Mouse (Mus musculus) large intestine, adult 2 months (tissue): ENCODE data around the gene Mcm7. TPM values are rescaled to one million over a fixed set of nuclear protein-coding genes. Genes with fewer than 3 reads are reported as not detected.

Source experiments
- DNase-seq: peaks from one replicate; pipeline ENCODE4 v3.0.0-alpha.2; 2012; ENCODE audit warnings: low read depth, low spot score
- WGBS: fragments of 180-500 bp; shearing (Covaris S2); methylation state at CpG from one replicate; pipeline ENCODE4 v1.1.7; 2018; 5-methylcytosine and 5-hydroxymethylcytosine counted together
- polyA plus RNA-seq: library from polyadenylated mRNA; depleted of rRNA; stranded (reverse); fragments of >200 nt; gene quantifications from 2 replicates; pipeline ENCODE4 v1.2.3, GENCODE M21; 2012; rRNA removed

Gene Mcm7
- polyA plus RNA-seq, 1 experiment = 44.5 TPM

DNA sequence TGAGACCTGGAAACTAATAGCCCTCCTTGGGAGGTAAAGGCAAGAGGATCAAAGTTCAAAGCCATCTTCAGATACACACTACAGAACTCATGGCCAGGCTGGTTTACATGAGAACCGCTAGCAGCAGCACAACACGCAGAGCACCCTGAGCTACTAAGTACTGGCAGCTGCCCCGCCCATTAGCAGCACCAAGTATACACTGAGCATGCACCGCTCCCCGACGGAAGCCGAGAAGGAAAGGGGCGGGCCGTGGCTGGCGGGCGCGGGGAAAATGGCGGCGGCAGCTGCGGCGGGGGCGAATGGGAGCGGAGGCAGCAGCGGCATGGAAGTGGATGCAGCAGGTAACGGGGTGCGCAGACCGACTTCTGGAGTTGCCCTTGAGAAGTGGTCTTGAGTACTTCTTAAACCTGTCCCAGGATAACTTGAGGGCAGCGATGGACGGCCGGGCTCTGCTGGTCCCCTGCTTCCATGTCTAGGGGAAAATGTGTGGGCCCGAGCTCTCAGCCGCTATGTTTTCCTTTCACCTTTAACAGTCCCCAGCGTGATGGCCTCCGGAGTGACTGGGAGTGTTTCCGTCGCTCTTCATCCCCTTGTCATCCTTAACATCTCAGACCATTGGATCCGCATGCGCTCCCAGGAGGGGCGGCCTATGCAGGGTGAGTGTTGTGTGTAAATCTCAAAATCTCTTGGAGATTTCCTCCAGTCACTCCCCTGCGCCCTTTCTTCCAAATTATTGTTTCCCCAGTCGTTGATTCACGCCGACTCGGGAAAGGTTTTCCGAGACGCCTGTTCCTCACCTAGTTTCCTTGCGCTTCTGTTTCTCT lies 11.2 kb downstream of the Mcm7 start, which contains the start of gene Cops6:
Gene Cops6 (plus strand): TSS at position 230 of the 824 bp plus-strand sequence.
- peak; percentile 73 for DNase-seq
- under 1% methylated on average over 42 of the region's 42 CpGs for WGBS

DNA sequence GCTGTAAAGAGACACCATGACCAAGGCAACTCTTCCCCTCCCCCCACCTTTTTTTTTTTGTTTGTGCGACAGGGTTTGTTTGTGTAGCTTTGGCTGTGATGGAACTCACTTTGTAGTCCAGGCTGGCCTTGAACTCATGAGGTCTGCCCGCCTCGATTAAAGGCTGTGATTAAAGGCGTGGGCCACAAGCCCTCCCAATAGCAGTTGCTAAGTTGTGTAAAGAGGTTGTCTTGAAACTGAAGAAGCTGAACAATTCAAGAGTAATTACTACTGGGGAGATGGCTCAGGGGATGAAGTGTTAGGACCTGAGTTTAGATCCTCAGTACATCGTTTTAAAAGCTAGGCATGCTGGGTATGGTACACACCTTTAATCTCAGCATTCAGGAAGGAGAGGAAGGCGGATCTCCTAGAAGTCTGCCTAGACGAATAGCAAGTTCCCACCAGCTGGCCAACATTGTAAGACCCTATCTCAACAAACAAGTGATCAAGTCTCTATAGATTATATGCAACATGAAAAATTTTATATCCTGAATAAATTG lies 11.9 kb downstream of the Mcm7 start:
- 53% methylated on average over 7 of the region's 7 CpGs for WGBS

GRCm38 (mm10) chr5:138155443-138155976 lies 16.7 kb downstream of the Mcm7 start, which contains the start of gene Zfp113:
TSS of gene Zfp113 (minus strand) at chr5:138155744.
- WGBS = under 1% methylated on average over 31 of the region's 31 CpGs
- DNase-seq = peak; percentile 93

More for the DNA sequence above, 11.9 kb downstream of the Mcm7 start:
- no peak for DNase-seq

- WGBS = 44% methylated on average over 3 of the region's 3 CpGs
- DNase-seq = no peak
Measured at GRCm38 (mm10) chr5:138154390-138154789, 17.8 kb downstream of the Mcm7 start.

DNA sequence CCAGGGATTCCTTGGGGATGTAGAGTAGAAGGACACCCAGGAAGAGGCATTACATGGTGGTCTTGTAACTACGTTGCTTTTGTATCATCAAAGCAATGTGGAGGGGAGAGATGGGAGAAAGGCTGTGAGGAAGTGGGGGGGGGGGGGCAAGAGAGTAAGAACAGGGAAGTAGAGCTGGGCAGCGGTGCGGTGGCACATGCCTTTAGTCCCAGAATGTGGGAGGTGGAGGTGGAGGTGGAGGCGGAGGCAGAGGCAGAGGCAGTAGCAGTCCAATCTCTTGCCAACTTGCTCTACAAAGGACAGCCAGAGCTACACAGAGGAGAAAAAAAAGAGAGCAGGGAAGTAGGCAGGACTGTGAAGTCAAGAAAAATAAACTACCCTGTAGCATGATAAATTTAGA lies 33.6 kb downstream of the Mcm7 start:
- no peak for DNase-seq
- WGBS = 64% methylated on average over 4 of the region's 4 CpGs

- WGBS = 49% methylated on average over 8 of the region's 8 CpGs
- DNase-seq = no peak
Measured at GRCm38 (mm10) chr5:138137935-138138549, 34.2 kb downstream of the Mcm7 start.

- 58% methylated on average over 4 of the region's 4 CpGs for WGBS
- DNase-seq = no peak
Measured at GRCm38 (mm10) chr5:138137257-138137656, 35.0 kb downstream of the Mcm7 start.

DNA sequence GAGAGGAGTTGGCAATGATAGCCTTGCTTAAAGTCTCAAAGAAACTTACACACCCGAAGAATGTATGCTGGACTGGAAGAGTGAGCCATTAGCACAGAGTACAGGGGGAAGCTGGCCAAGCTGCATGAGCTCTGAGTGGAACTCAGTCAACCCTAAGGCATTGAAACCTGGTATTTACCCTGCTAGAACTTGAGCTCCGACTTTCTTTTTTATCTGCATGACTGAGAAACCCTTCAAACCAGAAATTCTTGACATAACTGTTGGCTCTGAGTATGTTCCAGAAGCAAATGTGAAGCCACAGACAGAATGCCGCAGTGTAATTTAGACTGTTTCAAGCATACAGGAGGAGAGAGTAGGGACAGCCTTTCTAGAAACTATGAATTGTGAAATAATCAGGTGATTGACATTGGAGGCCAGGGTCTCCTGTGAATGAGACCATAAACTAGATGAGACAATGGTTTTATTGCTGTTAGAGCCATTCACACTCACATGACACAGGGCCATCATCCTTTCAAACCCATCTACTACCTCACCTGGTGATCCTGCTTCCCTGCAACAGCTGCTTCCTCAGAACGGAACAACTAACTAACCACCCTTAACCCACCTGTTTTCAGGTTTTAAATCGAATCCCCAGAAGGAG lies 39.7 kb downstream of the Mcm7 start:
- WGBS = 64% methylated on average over 5 of the region's 5 CpGs
- no peak for DNase-seq

DNA sequence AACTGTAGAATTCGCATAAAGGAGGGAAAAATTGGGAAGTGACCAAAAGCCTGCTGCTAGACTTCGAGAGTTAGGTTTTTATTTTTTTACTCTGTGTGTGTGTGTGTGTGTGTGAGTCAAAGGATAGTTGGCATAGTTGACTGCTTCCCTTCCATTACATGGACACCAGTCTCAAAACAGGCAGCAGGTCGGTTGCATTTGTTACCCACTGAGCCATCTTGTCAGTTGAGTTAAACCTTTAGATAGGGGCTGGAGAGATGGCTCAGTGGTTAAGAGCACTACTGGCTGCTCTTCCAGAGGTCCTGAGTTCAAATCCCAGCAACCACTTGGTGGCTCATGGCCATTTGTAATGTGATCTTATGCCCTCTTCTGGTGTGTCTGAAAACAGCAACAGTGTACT lies 54.2 kb downstream of the Mcm7 start:
- no peak for DNase-seq
- WGBS = 37% methylated on average over 3 of the region's 3 CpGs

DNA sequence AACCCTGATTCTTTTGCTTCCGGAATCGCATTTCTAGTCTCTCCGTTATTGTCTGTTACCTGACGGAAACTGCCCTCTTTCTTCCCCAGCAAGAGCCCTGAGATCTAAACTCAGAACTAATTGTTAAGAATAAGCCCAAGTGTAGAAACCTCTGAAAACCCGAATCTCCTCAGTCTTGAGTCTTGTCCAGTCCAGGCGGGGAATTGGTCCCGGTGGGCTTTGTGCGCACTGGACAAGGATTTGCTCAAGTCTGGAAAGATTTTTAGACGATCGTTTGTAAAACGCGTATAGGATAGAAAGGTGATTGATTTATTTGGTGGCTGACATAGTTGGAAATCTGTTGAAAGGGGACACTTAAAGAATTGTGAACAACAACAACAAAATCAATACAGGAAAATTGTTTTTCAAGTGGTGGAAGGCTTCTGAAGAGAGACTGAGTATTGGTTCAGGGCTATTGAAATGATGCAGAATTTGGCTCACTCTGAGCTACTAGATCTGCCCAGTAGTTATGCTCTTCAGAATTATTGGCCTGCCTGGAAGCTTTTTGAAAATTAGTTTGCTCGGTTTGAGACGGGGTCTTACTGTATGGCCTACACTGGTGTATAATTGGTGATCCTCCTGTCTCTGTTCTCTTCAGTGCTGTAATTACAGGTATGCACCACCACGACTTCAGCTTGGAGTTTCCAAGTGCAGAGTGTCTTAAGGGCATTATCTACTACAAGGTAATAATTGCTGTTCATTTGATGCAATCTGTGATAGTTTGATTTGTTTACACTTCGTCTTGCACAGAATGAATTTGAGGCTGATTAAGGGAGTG lies 54.8 kb downstream of the Mcm7 start:
- DNase-seq = no peak
- WGBS = 2% methylated on average over 16 of the region's 16 CpGs

DNA sequence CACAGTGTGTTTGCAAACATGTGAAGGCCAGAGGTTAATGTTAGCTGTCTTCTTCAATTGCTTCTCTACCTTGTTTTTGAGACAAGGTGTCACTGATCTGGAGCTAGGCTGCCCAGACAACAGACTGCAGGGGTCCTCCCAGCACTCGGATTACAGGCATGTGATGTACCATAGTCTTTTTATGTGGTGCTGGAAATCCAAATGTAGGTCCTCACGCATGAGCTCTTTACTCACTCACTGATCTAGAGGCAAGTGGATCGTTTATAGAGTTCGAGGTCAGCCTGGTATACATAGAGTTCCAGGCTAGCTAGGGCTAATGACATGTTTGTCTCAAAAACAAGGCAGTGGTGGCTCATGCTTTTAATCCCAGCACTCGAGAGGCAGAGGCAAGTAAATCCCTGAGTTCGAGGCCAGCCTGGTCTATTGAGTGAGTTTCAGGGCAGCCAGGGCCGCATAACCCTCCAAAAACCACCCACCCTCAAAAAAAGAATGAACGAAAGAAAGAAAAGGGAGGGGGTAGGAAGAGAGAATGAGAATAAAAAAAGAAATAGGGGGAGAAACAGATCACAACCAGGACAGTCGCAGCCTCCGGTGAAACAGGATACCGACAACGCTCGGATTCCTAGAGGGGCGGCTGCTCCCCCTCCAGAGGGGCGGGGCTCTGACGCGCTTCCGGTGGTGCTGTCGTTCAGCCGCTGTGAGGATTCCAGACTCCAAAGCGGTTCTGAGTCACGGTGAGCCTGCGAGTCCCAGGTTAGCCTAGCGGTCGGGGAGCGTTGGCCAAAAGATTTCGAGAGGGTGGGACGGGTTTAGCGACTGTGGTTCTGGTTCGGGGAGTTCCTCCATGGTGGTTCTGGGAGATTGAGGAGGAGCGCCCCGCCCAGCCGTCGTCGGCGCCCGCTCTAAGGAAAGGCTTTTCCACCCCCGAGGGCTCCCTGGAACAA lies 55.7 kb downstream of the Mcm7 start, which contains the start of gene Zscan21:
Gene Zscan21 (plus strand): TSS at position 649 of the 944 bp plus-strand sequence.
- DNase-seq = peak; percentile 70
- WGBS = 6% methylated on average over 38 of the region's 38 CpGs

Other genes starting within 250 kb of the Mcm7 start
- gene Gjc3, start 209.3 kb downstream of the Mcm7 start, polyA plus RNA-seq = 0.11 and 0.16 TPM in 2 replicates
- gene Azgp1, start 190.9 kb downstream of the Mcm7 start, polyA plus RNA-seq = 0.17 TPM in 1 of 2 replicates, not detected in the other
- not detected in 2 replicates for gene Smok3a, start 151.2 kb downstream of the Mcm7 start, polyA plus RNA-seq
- not detected in 2 replicates for gene Smok3b, start 151.0 kb downstream of the Mcm7 start, polyA plus RNA-seq
- gene Smok3c, start 119.2 kb downstream of the Mcm7 start, polyA plus RNA-seq = not detected in 2 replicates
- 2.9 and 5.3 TPM in 2 replicates for gene Zkscan1, start 87.3 kb downstream of the Mcm7 start, polyA plus RNA-seq
- 7.2 and 7.5 TPM in 2 replicates for gene Zscan21, start 55.5 kb downstream of the Mcm7 start, polyA plus RNA-seq
- gene Zfp113, start 16.7 kb downstream of the Mcm7 start, polyA plus RNA-seq = 3.0 TPM in 2 replicates
- 97.2 and 105 TPM in 2 replicates for gene Cops6, start 11.4 kb downstream of the Mcm7 start, polyA plus RNA-seq
- 22.3 and 34.3 TPM in 2 replicates for gene Ap4m1, start 420 bp downstream of the Mcm7 start, polyA plus RNA-seq
- 41.6 and 47.7 TPM in 2 replicates for gene Taf6, start 15.0 kb upstream of the Mcm7 start, polyA plus RNA-seq
- gene Cnpy4, start 15.1 kb upstream of the Mcm7 start, polyA plus RNA-seq = 4.0 and 4.2 TPM in 2 replicates
- gene Mblac1, start 21.9 kb upstream of the Mcm7 start, polyA plus RNA-seq = 2.5 TPM in 2 replicates
- 1.1 and 2.3 TPM in 2 replicates for gene Nxpe5, start 53.5 kb upstream of the Mcm7 start, polyA plus RNA-seq
- gene Lamtor4, start 83.1 kb upstream of the Mcm7 start, polyA plus RNA-seq = 180 and 194 TPM in 2 replicates
- 45.9 and 55.6 TPM in 2 replicates for gene BC037034, start 91.6 kb upstream of the Mcm7 start, polyA plus RNA-seq
- 0.44 and 0.57 TPM in 2 replicates for gene Gal3st4, start 100.4 kb upstream of the Mcm7 start, polyA plus RNA-seq
- gene Gm43720, start 107.5 kb upstream of the Mcm7 start, polyA plus RNA-seq = not detected in 2 replicates
- 2.0 and 2.5 TPM in 2 replicates for gene Gpc2, start 107.6 kb upstream of the Mcm7 start, polyA plus RNA-seq
- gene Stag3, start 107.8 kb upstream of the Mcm7 start, polyA plus RNA-seq = 0.58 and 0.90 TPM in 2 replicates
- gene Pvrig, start 169.5 kb upstream of the Mcm7 start, polyA plus RNA-seq = 0.81 and 2.4 TPM in 2 replicates